Mouse (Mus musculus): ENCODE data around the gene Notch2. TPM values are rescaled to one million over a fixed set of nuclear protein-coding genes. Genes with fewer than 3 reads are reported as not detected.
A peak's percentile ranks its signal among the peaks of the same experiment; 100 is the strongest.
"Not testable (repeated sequence)": the region's sequence is repeated elsewhere in the genome, so short reads cannot be mapped to it uniquely, and the experiment has no call there.

The Notch2 gene
- total RNA-seq, 2 experiments from 2014 or later = 10.8 to 14.0 TPM

- DNase-seq (ENCODE audit: low spot score in 2 of 2) = no peak
Observed at GRCm38 (mm10) chr3:98127775-98128174, 114.4 kb downstream of the Notch2 start.

GRCm38 (mm10) chr3:98128716-98129115, 115.4 kb downstream of the Notch2 start:
- no peak for DNase-seq (ENCODE audit: low spot score in 2 of 2)
- intact Hi-C loops (cut with DNase I) = no loop called here

More at GRCm38 (mm10) chr3:98127775-98128174, 114.4 kb downstream of the Notch2 start:
- intact Hi-C loops (cut with DNase I) = no loop called here

DNA sequence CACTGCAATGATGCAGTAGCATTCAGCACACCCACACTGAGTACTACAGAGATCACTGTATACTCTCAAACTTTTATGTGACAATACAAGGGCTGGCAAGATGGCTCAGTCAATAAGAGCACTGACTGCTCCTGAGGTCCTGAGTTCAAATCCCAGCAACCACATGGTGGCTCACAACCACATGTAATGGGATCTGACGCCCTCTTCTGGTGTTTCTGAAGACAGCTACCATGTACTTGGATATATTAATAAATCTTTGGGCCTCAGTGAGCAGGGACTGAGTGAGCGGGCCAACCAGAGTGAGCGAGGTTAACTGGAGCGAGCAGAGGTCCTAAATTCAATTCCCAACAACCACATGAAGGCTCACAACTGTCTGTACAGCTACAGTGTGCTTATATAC, 118.8 kb downstream of the Notch2 start:
- intact Hi-C loops (cut with DNase I); DNase-seq (ENCODE audit: low spot score in 2 of 2): not testable (repeated sequence)

GRCm38 (mm10) chr3:98132636-98133035, 119.3 kb downstream of the Notch2 start:
- no peak for DNase-seq (ENCODE audit: low spot score in 2 of 2)
- intact Hi-C loops (cut with DNase I) = no loop called here

DNA sequence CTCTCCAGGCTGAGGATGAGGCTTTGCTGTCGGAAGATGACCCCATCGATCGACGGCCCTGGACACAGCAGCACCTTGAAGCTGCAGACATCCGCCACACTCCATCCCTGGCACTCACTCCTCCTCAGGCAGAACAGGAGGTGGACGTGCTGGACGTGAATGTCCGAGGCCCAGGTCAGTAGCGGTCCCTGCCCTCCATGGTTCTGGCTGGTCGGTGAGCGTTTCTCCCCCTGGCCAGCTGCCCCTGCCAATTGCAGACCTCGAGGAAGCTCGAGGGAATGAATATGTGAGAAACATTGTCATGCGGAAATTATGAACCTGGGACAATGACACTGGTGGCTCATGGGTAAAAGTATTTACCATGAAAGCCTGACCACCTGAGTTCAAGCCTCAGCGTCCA, 128.1 kb downstream of the Notch2 start:
- intact Hi-C loops (cut with DNase I) = no loop called here
- DNase-seq (ENCODE audit: low spot score in 2 of 2) = no peak

- no peak for DNase-seq (ENCODE audit: low spot score in 2 of 2)
- intact Hi-C loops (cut with DNase I) = no loop called here
Observed at GRCm38 (mm10) chr3:98142862-98143261, 129.5 kb downstream of the Notch2 start.

- intact Hi-C loops (cut with DNase I) = no loop called here
Observed at GRCm38 (mm10) chr3:98145204-98145603, 131.9 kb downstream of the Notch2 start.

GRCm38 (mm10) chr3:98146471-98147410, 133.4 kb downstream of the Notch2 start:
- intact Hi-C loops (cut with DNase I) = no loop called here

More at GRCm38 (mm10) chr3:98145204-98145603, 131.9 kb downstream of the Notch2 start:
- no peak for DNase-seq (ENCODE audit: low spot score in 2 of 2)

GRCm38 (mm10) chr3:98147706-98148105, 134.4 kb downstream of the Notch2 start:
- no peak for DNase-seq (ENCODE audit: low spot score in 2 of 2)
- intact Hi-C loops (cut with DNase I) = no loop called here

More at GRCm38 (mm10) chr3:98146471-98147410, 133.4 kb downstream of the Notch2 start:
- DNase-seq (ENCODE audit: low spot score in 2 of 2) = no peak

GRCm38 (mm10) chr3:98149881-98150280, 136.6 kb downstream of the Notch2 start:
- intact Hi-C loops (cut with DNase I) = no loop called here
- DNase-seq (ENCODE audit: low spot score in 2 of 2) = no peak

DNA sequence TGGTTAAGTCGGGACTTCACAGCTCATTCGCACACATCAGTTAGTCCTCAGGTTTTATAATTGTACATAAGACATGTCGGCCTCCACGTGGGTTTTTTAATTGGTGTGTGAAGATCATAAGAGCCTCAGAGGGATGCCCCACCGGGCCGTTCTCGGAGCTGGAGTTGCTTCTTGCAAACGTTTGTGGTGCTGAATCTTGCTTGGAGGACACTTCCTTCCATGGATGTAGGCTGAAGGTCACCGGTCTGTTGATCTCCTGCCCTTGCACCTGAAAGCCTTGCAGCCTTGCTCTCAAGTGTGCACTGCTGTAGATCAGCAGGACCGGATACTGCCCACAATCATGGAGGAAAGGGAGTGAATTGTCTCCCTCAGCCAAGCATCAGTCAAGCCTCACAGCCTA, 137.7 kb downstream of the Notch2 start:
- no peak for DNase-seq (ENCODE audit: low spot score in 2 of 2)
- intact Hi-C loops (cut with DNase I) = no loop called here

DNA sequence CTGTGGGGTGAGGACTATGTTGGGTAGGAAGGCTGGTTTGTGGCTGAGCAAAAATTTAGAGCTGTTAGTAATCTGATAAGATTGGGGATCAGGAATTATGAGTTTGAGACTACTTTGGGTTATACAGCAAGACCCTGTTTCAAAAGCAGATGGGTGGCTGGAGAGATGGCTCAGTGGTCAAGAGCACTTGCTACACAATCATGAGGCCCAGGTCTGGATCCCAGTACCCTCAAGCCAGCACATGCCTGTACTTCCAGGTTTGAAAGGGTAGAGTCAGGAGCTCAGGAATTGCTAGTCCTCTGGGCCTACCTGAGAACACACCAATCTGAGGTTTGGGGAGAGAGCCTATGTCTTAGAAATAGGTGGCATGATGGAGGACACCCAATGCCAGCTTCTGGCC, 140.1 kb downstream of the Notch2 start:
- no peak for DNase-seq (ENCODE audit: low spot score in 2 of 2)

DNA sequence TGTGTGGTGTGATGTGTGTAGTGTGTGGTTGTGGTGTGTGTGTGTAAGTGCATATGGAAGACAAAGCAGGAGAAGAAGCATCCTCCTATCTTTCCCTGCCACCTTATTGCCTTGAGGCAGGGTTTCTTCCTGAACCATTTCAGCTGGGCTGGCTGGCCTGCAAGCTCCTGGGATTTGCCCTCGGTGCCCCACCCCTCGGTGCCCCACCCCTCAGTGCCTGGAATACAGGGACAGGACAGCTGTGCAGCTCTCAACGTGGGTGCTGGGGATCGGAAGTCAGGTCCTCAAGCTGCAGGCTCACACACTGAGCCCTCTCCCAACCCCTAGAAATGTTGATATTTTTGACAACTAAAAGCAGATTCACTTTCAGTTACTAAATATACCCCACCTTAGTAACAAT, 142.8 kb downstream of the Notch2 start:
- DNase-seq (ENCODE audit: low spot score in 2 of 2) = no peak
- intact Hi-C loops (cut with DNase I) = no loop called here

More for the DNA sequence above, 140.1 kb downstream of the Notch2 start:
- intact Hi-C loops (cut with DNase I) = no loop called here

GRCm38 (mm10) chr3:98157073-98157472, 143.7 kb downstream of the Notch2 start:
- intact Hi-C loops (cut with DNase I) = no loop called here
- DNase-seq (ENCODE audit: low spot score in 2 of 2) = no peak

DNA sequence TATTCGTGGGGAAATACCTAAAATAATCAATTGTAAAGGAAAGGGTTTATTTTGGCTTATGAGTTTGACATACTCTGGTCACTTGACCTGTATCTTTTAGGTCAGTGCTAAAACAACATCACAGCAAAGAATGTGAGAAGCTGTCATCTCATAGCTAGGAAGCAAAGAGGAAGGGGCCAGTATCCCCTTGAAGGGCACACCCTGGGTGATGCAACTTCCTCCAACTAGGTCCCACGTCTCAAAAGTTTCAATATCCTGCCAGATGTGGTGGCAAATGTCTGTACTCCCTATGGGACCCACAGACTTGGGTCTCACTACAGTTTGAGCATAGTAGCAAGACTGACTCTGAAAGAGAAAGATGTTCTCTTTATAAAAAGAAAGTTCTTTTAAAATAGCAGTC, 144.3 kb downstream of the Notch2 start:
- no peak for DNase-seq (ENCODE audit: low spot score in 2 of 2)
- intact Hi-C loops (cut with DNase I) = no loop called here

DNA sequence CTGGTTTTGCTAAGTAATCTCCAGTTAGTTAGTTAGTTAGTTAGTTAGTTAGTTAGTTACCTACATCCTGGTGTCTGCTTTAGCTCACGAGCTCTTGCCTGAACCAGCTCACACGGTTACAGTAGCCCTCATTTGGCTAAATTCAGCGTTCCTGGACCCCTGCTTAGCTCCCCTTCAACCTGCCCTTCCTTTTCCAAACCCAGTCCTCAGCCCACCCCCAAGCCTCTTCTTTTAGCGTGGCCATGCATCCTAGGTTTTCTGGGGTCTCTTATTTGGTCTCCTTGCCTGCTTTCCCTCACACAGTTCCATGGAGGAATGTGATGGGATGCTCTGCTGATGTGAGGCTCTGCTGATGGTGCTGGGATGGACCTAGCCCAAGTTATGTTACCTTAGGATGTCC, 145.3 kb downstream of the Notch2 start:
- DNase-seq (ENCODE audit: low spot score in 2 of 2) = no peak
- intact Hi-C loops (cut with DNase I) = no loop called here

DNA sequence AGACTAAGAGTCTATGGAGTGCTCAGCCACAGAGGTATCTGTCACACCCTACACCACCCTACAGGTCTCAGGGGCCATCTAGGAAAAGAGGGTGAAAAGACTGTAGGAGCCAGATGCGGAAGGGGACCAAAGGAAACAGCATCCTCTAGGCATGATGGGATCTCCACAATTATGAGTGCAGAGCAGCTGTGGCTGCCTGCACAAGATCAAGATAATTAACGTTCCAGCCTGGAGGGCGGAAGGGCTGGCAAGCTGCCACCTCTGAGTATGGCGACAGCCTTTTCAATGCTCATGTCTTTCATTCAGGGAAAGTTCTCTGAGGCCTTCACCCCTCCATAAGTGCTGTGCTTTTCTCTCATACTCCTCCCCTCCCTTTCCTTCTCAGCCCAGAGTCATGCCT, 146.0 kb downstream of the Notch2 start:
- intact Hi-C loops (cut with DNase I) = no loop called here

GRCm38 (mm10) chr3:98160330-98160729, 147.0 kb downstream of the Notch2 start, which contains the start of gene Adam30:
TSS of gene Adam30 (plus strand) at chr3:98160630.
- DNase-seq (ENCODE audit: low spot score in 2 of 2) = no peak
- intact Hi-C loops (cut with DNase I) = no loop called here

More for the DNA sequence above, 146.0 kb downstream of the Notch2 start:
- DNase-seq (ENCODE audit: low spot score in 2 of 2) = no peak

- intact Hi-C loops (cut with DNase I) = no loop called here
- DNase-seq (ENCODE audit: low spot score in 2 of 2) = peak; percentile 13 to 24
Observed at GRCm38 (mm10) chr3:98178340-98178739, 165.0 kb downstream of the Notch2 start.

GRCm38 (mm10) chr3:98180805-98181204, 167.5 kb downstream of the Notch2 start:
- intact Hi-C loops (cut with DNase I) = loop anchor here (2.0 to 5.0 kb wide), 2 partner anchors 44 to 131 kb away; no protein-coding TSS in a partner anchor
- DNase-seq (ENCODE audit: low spot score in 2 of 2) = peak in 1 of 2 experiments; percentile 22

DNA sequence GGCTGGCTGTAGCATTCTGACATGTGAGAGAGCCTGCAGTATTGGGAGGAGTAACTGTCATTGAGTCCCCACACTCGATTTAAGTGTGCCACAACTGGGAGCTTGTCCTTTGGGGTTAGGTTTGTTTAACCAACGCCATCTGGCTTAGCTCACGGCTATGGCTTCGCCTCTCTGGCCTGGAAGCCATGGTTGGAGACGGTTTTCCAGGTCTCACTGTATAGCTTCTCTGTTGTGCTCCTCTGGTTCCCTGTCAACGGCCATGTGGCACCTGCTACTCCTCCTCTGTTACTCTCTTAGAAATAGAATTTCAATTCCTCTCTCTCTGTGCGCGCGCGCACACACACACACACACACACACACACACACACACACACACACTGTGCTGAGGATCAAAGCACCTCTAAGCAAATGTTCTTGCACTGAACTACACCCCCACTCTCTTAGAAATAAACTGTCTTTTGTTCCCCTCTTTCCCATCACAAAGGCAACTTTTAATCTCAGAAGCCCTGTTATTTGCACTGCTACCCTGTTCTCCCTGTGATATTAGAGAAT, 171.9 kb downstream of the Notch2 start:
- intact Hi-C loops (cut with DNase I) = no loop called here
- no peak for DNase-seq (ENCODE audit: low spot score in 2 of 2)

Data from left cerebral cortex, postnatal 36 days (tissue).